Mouse (Mus musculus) brain, embryonic 14.5 days (tissue): ENCODE measurements at regions not wholly inside any gene's neighbourhood (a gene's known extent, or its start where the extent isn't known, plus 50 kb on each side); places are given as distances from the start of the nearest gene placed in this dataset.

Experiments
- CTCF ChIP-seq: fragments of 200-500 bp; IDR thresholded peaks from 2 replicates; pipeline ENCODE4 v1.5.1; 2012; ENCODE audit warnings: inconsistent platforms, mild to moderate bottlenecking, moderate library complexity, borderline replicate concordance; ENCODE audit not compliant: insufficient read depth, insufficient read length; ENCODE audit errors: extremely low read depth
- POLR2A ChIP-seq: fragments of 200-500 bp; IDR thresholded peaks from 2 replicates; pipeline ENCODE4 v1.6.1; 2012; ENCODE audit warnings: mild to moderate bottlenecking, inconsistent platforms, borderline replicate concordance; ENCODE audit not compliant: poor library complexity, insufficient read depth, insufficient read length, severe bottlenecking; ENCODE audit errors: extremely low read depth

DNA sequence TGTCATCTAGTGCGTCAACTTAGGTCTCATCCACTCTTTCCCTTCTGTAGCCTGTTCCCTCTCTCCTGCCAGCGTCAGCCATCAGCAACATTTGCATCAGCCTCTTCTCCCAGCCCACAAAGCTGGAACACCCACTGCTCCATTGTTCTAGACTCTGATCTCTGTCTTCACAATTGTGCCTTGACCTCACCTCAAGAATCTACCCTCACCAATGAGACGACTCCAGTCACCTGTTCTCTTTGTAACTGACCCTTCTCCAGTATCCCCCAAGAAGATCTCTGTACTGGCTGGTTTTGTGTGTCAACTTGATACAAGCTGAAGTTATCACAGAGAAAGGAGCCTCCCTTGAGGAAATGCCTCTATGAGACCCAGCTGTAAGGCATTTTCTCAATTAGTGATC, 205.7 kb upstream of the Klf3 start:
- no peak for TF ChIP-seq POLR2A
- no peak for TF ChIP-seq CTCF
